Mouse (Mus musculus) intestine, postnatal 0 days (tissue): ENCODE measurements around the gene Catsperd. TPM values are rescaled to one million over a fixed set of nuclear protein-coding genes. Genes with fewer than 3 reads are reported as not detected.
A peak's percentile ranks its signal among the peaks of the same experiment; 100 is the strongest.

Source experiments
- ATAC-seq: fragments of 200-750 bp; cut with Nextera tagmentation; 2 replicates; pipeline ENCODE4 v1.8.0; 2017; ENCODE audit warnings: mild to moderate bottlenecking, moderate TSS enrichment, moderate library complexity
- H3K27ac ChIP-seq: fragments of 300-500 bp; sonication (generic); 2 replicates; pipeline ENCODE4 v1.5.1; 2014; ENCODE audit warnings: mild to moderate bottlenecking, low read depth, low read length, moderate library complexity
- H3K27me3 ChIP-seq: fragments of 300-500 bp; sonication (generic); replicated peaks from 2 replicates; pipeline ENCODE4 v1.6.1; 2014; ENCODE audit warnings: low read length, mixed read lengths; ENCODE audit not compliant: control insufficient read depth, insufficient read depth
- H3K36me3 ChIP-seq: fragments of 300-500 bp; sonication (generic); 2 replicates; pipeline ENCODE4 v1.6.1; 2014; ENCODE audit warnings: mild to moderate bottlenecking, moderate library complexity; ENCODE audit not compliant: control insufficient read depth, insufficient read depth
- H3K4me1 ChIP-seq: fragments of 300-500 bp; sonication (generic); replicated peaks from 2 replicates; pipeline ENCODE4 v1.6.1; 2014; ENCODE audit warnings: antibody characterized with exemption, low read length, mixed read lengths; ENCODE audit not compliant: control insufficient read depth, insufficient read depth
- H3K4me2 ChIP-seq: fragments of 300-500 bp; sonication (generic); replicated peaks from 2 replicates; pipeline ENCODE4 v1.6.1; 2014; ENCODE audit warnings: low read depth, mild to moderate bottlenecking, moderate library complexity
- H3K4me3 ChIP-seq: fragments of 300-500 bp; sonication (generic); 2 replicates; pipeline ENCODE4 v1.5.1; 2014; ENCODE audit warnings: low read depth, low read length
- H3K9ac ChIP-seq: fragments of 300-500 bp; sonication (generic); 2 replicates; pipeline ENCODE4 v1.6.1; 2014; ENCODE audit warnings: mild to moderate bottlenecking, low read depth, low read length
- H3K9me3 ChIP-seq: fragments of 300-500 bp; sonication (generic); 2 replicates; pipeline ENCODE4 v1.6.1; 2016; ENCODE audit warnings: mixed run types; ENCODE audit not compliant: control insufficient read depth
- CTCF ChIP-seq: sonication (generic); IDR thresholded peaks from 2 replicates; pipeline ENCODE4 v1.5.1; 2016; ENCODE audit warnings: low read depth, mild to moderate bottlenecking, control low read depth, antibody characterized with exemption, moderate library complexity
- WGBS: fragments of 180-500 bp; shearing (Covaris S2); extraction: QIAGEN DNeasy Blood & Tissue Kit; methylation state at CpG from one replicate; pipeline ENCODE4 v1.1.7; 2014; 5-methylcytosine and 5-hydroxymethylcytosine counted together
- polyA plus RNA-seq: library from polyadenylated mRNA; unstranded; fragments of >200 nt; fragmentation: Nextera tagmentation; extraction: Ambion mirVana; gene quantifications from 2 replicates; pipeline ENCODE4 v1.2.1, GENCODE M21; 2015

Gene Catsperd
- polyA plus RNA-seq = 0.65 and 0.68 TPM in 2 replicates

- no peak within 1 kb of the TSS for H3K9ac ChIP-seq
- 7% methylated on average over 26 of the region's 26 CpGs for WGBS
- H3K27me3 ChIP-seq = no peaks in the 10 kb centered on the region
- H3K27ac ChIP-seq = peak within 1 kb of the TSS; percentile 61
- H3K4me3 ChIP-seq = peak within 1 kb of the TSS; percentile 69
- H3K9me3 ChIP-seq = no peaks in the 10 kb centered on the region
- no peak for TF ChIP-seq CTCF
- H3K36me3 ChIP-seq = peaks cover 8% of the 10 kb centered on the region
- peak; percentile 35 for ATAC-seq
- H3K4me1 ChIP-seq = peaks cover 13% of the 10 kb centered on the region; the same call in 1 of the 2 replicates
- peak within 1 kb of the TSS; percentile 93 for H3K4me2 ChIP-seq
These were observed at the start of gene Catsperd for GRCm38 (mm10) chr17:56627530-56628277. TSS of gene Catsperd (plus strand) at chr17:56628143.

GRCm38 (mm10) chr17:56583071-56583470 is 44.9 kb upstream of the Catsperd start:
- TF ChIP-seq CTCF = no peak
- peak overlapping the region; percentile 84 for H3K4me2 ChIP-seq
- H3K9me3 ChIP-seq = no peaks in the 10 kb centered on the region
- H3K27me3 ChIP-seq = no peaks in the 10 kb centered on the region
- WGBS = 62% methylated on average over 1 of the region's 1 CpGs
- H3K9ac ChIP-seq = peak overlapping the region; percentile 79; the same call in 1 of the 2 replicates
- no peak for ATAC-seq
- no peak overlapping the region for H3K27ac ChIP-seq
- H3K36me3 ChIP-seq = peaks cover 42% of the 10 kb centered on the region
- H3K4me1 ChIP-seq = 0 out of 2 replicates have a peak, but pooled peaks cover 7% of the 10 kb centered on the region
- peak overlapping the region; percentile 72 for H3K4me3 ChIP-seq

DNA sequence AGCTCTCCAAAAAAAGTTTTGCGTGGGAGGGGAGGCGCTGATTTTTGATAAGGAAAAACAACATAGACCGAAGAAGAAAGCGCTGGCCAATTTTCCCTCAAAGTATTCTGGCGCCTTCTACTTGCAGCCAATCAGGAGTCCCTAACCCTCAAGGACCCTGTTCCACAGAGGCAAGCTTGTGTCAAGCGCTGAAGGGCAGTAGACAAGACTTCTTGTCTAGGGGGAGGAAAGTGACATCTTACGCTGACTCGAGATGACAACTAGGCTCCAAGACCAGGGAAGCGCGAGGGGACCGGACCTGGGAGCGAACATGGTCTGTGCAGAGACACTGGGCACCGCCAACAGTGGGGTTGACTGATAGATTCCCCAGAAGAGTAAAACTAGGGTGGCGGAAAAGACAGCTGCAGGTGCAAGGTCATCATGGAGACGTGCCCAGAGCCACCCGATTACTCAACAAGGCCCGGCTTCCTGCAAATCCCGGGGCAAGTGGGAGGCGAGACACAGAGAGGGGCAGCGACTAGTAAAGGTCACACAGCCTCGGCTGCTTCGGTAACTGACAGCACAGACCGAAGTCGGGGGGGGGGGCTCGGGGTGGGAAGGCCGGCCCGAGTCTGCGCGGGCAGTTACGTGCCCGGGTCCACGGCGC is 44.2 kb upstream of the Catsperd start:
- 1% methylated on average over 29 of the region's 33 CpGs for WGBS
- Histone ChIP-seq H3K4me3 (peak overlapping the region; percentile 72), H3K4me2 (peak overlapping the region; percentile 84), H3K27me3 (no peaks in the 10 kb centered on the region), H3K4me1 (0 out of 2 replicates have a peak, but pooled peaks cover 7% of the 10 kb centered on the region), H3K36me3 (peaks cover 42% of the 10 kb centered on the region), H3K9me3 (no peaks in the 10 kb centered on the region), H3K9ac (peak overlapping the region; percentile 79), H3K27ac (peak overlapping the region; percentile 96)
- ATAC-seq = peak; percentile 1; the same call in 1 of the 2 replicates
- no peak for TF ChIP-seq CTCF

DNA sequence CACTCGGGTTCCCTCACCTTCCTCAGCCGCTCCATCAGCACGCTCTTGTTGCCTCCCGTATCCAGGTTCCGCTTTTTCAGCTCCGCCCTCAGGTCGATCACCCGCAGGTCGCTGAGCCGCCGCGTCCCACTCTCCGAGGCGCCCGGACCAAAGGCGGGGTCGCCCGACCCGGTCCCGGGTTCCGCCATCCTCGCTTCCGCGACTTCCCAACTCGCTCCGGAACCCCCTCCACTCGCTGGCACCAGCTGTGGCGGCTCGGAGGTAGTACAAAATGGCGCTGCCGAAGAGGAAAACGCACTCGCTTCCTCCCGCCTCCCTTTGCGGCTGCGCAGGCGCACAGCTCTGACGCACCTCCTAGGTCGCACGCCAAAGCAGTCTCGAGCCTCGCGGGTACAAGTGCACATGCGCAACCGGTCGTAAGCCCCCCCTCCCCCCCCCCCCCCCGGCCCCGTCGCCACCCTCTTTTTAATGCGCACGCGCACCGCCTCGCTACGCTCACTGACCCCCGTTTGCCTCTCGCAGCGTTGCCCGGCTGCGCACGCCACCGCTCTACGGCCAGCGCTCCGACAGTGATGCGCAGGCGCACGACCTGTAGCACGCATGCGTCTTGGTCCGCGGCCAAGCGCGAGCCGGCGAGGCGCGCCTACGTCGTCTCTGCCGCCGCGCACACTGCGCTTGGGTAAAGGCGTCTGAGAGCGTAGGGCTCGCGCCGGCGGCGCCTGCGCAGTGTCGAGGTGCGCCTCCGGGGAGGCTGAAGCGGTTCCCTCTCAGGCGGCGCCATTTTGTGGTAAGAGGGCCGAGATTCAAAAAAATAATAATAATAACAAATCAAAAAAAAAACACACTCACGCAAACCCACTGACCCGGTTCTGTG is 43.4 kb upstream of the Catsperd start, which contains the start of the genes Safb2 and Safb:
TSS of gene Safb2 (minus strand) at position 329 of the 874 bp plus-strand sequence.
TSS of gene Safb (plus strand) at position 569 of the 874 bp plus-strand sequence.
- peaks cover 42% of the 10 kb centered on the region for H3K36me3 ChIP-seq
- 0 out of 2 replicates have a peak, but pooled peaks cover 7% of the 10 kb centered on the region for H3K4me1 ChIP-seq
- peak within 1 kb of the TSS; percentile 84 for H3K4me2 ChIP-seq
- H3K27ac ChIP-seq = peak within 1 kb of the TSS; percentile 96
- H3K4me3 ChIP-seq = peak within 1 kb of the TSS; percentile 95
- WGBS = under 1% methylated on average over 84 of the region's 101 CpGs
- H3K27me3 ChIP-seq = no peaks in the 10 kb centered on the region
- no peaks in the 10 kb centered on the region for H3K9me3 ChIP-seq
- peak within 1 kb of the TSS; percentile 90 for H3K9ac ChIP-seq
- TF ChIP-seq CTCF = peak; percentile 30; the same call in 1 of the 2 replicates
- peak; percentile 95 for ATAC-seq

DNA sequence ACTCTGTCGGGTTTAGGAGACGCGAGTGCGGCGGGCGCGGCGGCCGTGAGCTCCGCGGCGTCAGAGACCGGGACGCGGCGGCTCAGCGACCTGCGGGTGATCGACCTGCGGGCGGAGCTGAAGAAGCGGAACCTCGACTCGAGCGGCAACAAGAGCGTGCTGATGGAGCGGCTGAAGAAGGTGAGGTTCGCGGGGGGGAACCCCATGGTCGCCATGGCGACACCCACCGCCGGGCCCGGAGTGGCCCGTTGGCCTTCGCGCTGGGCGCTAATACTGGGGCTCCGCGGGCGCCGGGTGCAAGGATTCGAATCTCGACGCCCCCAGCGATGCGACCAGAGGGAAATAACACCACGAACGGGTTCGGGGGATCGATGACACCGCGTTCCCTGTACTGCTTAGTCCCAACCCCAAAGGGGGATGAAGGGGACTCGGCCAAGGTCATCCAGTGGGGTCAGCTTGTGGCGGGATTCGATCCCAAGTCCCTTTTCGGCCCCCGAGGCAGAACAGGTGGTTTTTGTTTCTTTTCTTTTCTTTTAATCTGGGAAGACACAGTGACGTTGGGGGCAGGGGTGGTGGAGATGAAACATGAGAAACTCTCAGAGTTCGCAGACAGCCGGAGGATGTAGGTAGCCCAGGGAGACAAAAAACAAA is 42.6 kb upstream of the Catsperd start:
- under 1% methylated on average over 61 of the region's 61 CpGs for WGBS
- Histone ChIP-seq H3K9me3 (no peaks in the 10 kb centered on the region), H3K4me3 (peak overlapping the region; percentile 95), H3K4me1 (0 out of 2 replicates have a peak, but pooled peaks cover 7% of the 10 kb centered on the region), H3K9ac (peak overlapping the region; percentile 90), H3K27me3 (no peaks in the 10 kb centered on the region), H3K36me3 (peaks cover 47% of the 10 kb centered on the region), H3K4me2 (peak overlapping the region; percentile 70), H3K27ac (peak overlapping the region; percentile 96)
- peak; percentile 15; the same call in 1 of the 2 replicates for ATAC-seq
- no peak for TF ChIP-seq CTCF
